Mouse (Mus musculus) thymus, postnatal 4 days (tissue): ENCODE measurements around the gene Mindy3.

Source experiments
- DNase-seq: peaks from one replicate; pipeline ENCODE4 v3.0.0; 2021

The Mindy3 gene

GRCm38 (mm10) chr2:12368016-12368415 is 51.3 kb downstream of the Mindy3 start:
- DNase-seq = no peak

GRCm38 (mm10) chr2:12361310-12361709 is 58.0 kb downstream of the Mindy3 start:
- no peak for DNase-seq

- no peak for DNase-seq
Measured at GRCm38 (mm10) chr2:12354837-12355236, 64.4 kb downstream of the Mindy3 start.

GRCm38 (mm10) chr2:12348914-12349313 is 70.4 kb downstream of the Mindy3 start:
- no peak for DNase-seq

- no peak for DNase-seq
Measured at GRCm38 (mm10) chr2:12331962-12332361, 87.3 kb downstream of the Mindy3 start.

GRCm38 (mm10) chr2:12329620-12330019 is 89.7 kb downstream of the Mindy3 start:
- DNase-seq = no peak

GRCm38 (mm10) chr2:12329068-12329407 is 90.2 kb downstream of the Mindy3 start:
- no peak for DNase-seq

GRCm38 (mm10) chr2:12328355-12329067 is 90.8 kb downstream of the Mindy3 start:
- no peak for DNase-seq

GRCm38 (mm10) chr2:12327691-12328354 is 91.4 kb downstream of the Mindy3 start:
- peak; percentile 9 for DNase-seq

- peak; percentile 87 for DNase-seq
Measured at GRCm38 (mm10) chr2:12327216-12327615, 92.1 kb downstream of the Mindy3 start.

- DNase-seq = no peak
Measured at GRCm38 (mm10) chr2:12325868-12326267, 93.4 kb downstream of the Mindy3 start.

- no peak for DNase-seq
Measured at GRCm38 (mm10) chr2:12325417-12325816, 93.9 kb downstream of the Mindy3 start.

- DNase-seq = no peak
Measured at GRCm38 (mm10) chr2:12320914-12321313, 98.4 kb downstream of the Mindy3 start.

GRCm38 (mm10) chr2:12318715-12319114 is 100.6 kb downstream of the Mindy3 start:
- no peak for DNase-seq

GRCm38 (mm10) chr2:12318036-12318435 is 101.2 kb downstream of the Mindy3 start:
- DNase-seq = no peak

- DNase-seq = no peak
Measured at GRCm38 (mm10) chr2:12317343-12317742, 101.9 kb downstream of the Mindy3 start.

GRCm38 (mm10) chr2:12316361-12316760 is 102.9 kb downstream of the Mindy3 start:
- DNase-seq = no peak

- no peak for DNase-seq
Measured at GRCm38 (mm10) chr2:12314028-12314427, 105.2 kb downstream of the Mindy3 start.

GRCm38 (mm10) chr2:12308466-12308865 is 110.8 kb downstream of the Mindy3 start:
- DNase-seq = no peak

GRCm38 (mm10) chr2:12307311-12307710 is 112.0 kb downstream of the Mindy3 start:
- no peak for DNase-seq

GRCm38 (mm10) chr2:12305064-12305650 is 114.1 kb downstream of the Mindy3 start:
- no peak for DNase-seq

GRCm38 (mm10) chr2:12301431-12302170 is 117.7 kb downstream of the Mindy3 start, which contains the start of gene Itga8:
Gene Itga8, minus strand, starts transcription at chr2:12301922.
- DNase-seq = peak; percentile 88

- DNase-seq = no peak
Measured at GRCm38 (mm10) chr2:12300449-12301228, 118.6 kb downstream of the Mindy3 start.
